In the genomic region with DNA sequence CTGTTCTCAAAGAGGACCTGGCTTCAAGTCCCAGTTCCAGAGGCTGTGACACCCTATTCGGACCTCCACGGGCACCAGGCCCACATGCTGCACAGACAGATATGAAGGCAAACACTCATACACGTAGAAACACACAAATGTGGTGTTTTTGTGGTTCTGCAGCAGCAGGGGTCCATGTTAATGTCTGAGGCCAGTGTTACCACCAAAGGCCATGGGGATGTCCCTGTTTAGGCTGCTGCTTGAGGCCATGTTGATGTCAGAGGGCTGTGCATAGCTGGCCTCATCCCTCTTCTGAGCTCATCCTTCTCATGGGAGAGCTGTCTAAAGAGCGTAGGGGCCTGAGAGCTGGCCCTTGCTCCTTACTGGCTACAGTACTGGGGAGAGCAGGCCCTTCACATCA, we compare ENCODE assay signal across 39 mouse cellular contexts. TPM values are rescaled to one million over a fixed set of nuclear protein-coding genes. Genes with fewer than 3 reads are reported as not detected.
"Had no signal": no experiment of that assay in that cellular context is flagged by ENCODE, and none has a peak within 500 bp of the region (broad histone marks: within the 10 kb centered on the region; RNA-seq: fewer than 3 reads in every experiment).

No protein-coding gene starts in this region.

- H3K4me3 ChIP-seq: embryonic facial prominence, embryonic 10.5 days; embryonic facial prominence, embryonic 12.5 days; embryonic facial prominence, embryonic 13.5 days; embryonic facial prominence, embryonic 15.5 days; erythroblast, embryonic 14.5 days; forebrain, embryonic 10.5 days; forebrain, embryonic 12.5 days; forebrain, embryonic 13.5 days; forebrain, embryonic 15.5 days; gastrocnemius, adult 2 months; heart, adult 2 months; heart, embryonic 10.5 days had no signal

- H3K4me2 ChIP-seq: embryonic facial prominence, embryonic 12.5 days; embryonic facial prominence, embryonic 13.5 days; embryonic facial prominence, embryonic 15.5 days; forebrain, embryonic 12.5 days; forebrain, embryonic 13.5 days; forebrain, embryonic 15.5 days had no signal

- H3K4me1 ChIP-seq: embryonic facial prominence, embryonic 10.5 days; embryonic facial prominence, embryonic 12.5 days; embryonic facial prominence, embryonic 13.5 days; embryonic facial prominence, embryonic 15.5 days; forebrain, embryonic 12.5 days; forebrain, embryonic 13.5 days; forebrain, embryonic 15.5 days; heart, embryonic 10.5 days had no signal

- DNase-seq: cerebellum, adult 9-10 months; cerebellum, adult 9-11 months; cerebellum, postnatal 10 days; cerebellum, postnatal 14 days; cerebellum, postnatal 25 days; cerebellum, postnatal 36 days; embryo, embryonic 11 days; forebrain, postnatal 0 days; gastrocnemius, adult 2 months; gastrocnemius, postnatal 10 days; gastrocnemius, postnatal 14 days; gastrocnemius, postnatal 25 days; heart, adult 11 months; heart, adult 18-20 months; heart, adult 2 months had no signal

- H3K9me3 ChIP-seq: embryonic facial prominence, embryonic 10.5 days; embryonic facial prominence, embryonic 12.5 days; embryonic facial prominence, embryonic 13.5 days; embryonic facial prominence, embryonic 15.5 days; forebrain, embryonic 10.5 days; forebrain, embryonic 12.5 days; forebrain, embryonic 13.5 days; forebrain, embryonic 15.5 days; heart, embryonic 10.5 days had no signal

- H3K27me3 ChIP-seq: embryonic facial prominence, embryonic 12.5 days; embryonic facial prominence, embryonic 15.5 days; forebrain, embryonic 12.5 days; forebrain, embryonic 13.5 days; forebrain, embryonic 15.5 days had no signal

- H3K36me3 ChIP-seq: embryonic facial prominence, embryonic 10.5 days; embryonic facial prominence, embryonic 12.5 days; embryonic facial prominence, embryonic 13.5 days; embryonic facial prominence, embryonic 15.5 days; forebrain, embryonic 10.5 days; forebrain, embryonic 12.5 days; forebrain, embryonic 15.5 days; heart, embryonic 10.5 days had no signal

- H3K9ac ChIP-seq: embryonic facial prominence, embryonic 12.5 days; embryonic facial prominence, embryonic 13.5 days; embryonic facial prominence, embryonic 15.5 days; forebrain, embryonic 12.5 days; forebrain, embryonic 13.5 days; forebrain, embryonic 15.5 days; forebrain, postnatal 0 days had no signal

- H3K27ac ChIP-seq: embryonic facial prominence, embryonic 10.5 days; embryonic facial prominence, embryonic 12.5 days; embryonic facial prominence, embryonic 13.5 days; embryonic facial prominence, embryonic 15.5 days; forebrain, embryonic 10.5 days; forebrain, embryonic 12.5 days; forebrain, embryonic 13.5 days; forebrain, embryonic 15.5 days; gastrocnemius, adult 2 months; heart, adult 2 months; heart, embryonic 10.5 days had no signal

RNA-seq across cellular contexts. Expression of a gene that starts 10.9 kb away (rescaled TPM):
- total RNA-seq: common myeloid progenitor, adult 5-6 weeks; forebrain, postnatal 0 days; gastrocnemius, adult 18-20 months; gastrocnemius, adult 2 months; gastrocnemius, adult 8-10 months; gastrocnemius, postnatal 10 days; gastrocnemius, postnatal 14 days; gastrocnemius, postnatal 25 days; gastrocnemius, postnatal 4 days; granulocyte monocyte progenitor cell, adult 5-6 weeks; heart, adult 18-20 months; heart, adult 2 months; heart, adult 8-10 months had no signal
- polyA plus RNA-seq: embryonic facial prominence, embryonic 10.5 days; embryonic facial prominence, embryonic 11.5 days; embryonic facial prominence, embryonic 13.5 days; embryonic facial prominence, embryonic 14.5 days; embryonic facial prominence, embryonic 15.5 days; erythroblast, embryonic 14.5 days; forebrain, embryonic 10.5 days; forebrain, embryonic 11.5 days; forebrain, embryonic 12.5 days; forebrain, embryonic 13.5 days; forebrain, embryonic 16.5 days; gonadal fat pad, adult 2 months; heart, adult 2 months; heart, embryonic 10.5 days had no signal

RNA-seq across cellular contexts. Expression of a gene that starts 51.1 kb away (rescaled TPM):
- total RNA-seq: common myeloid progenitor, adult 5-6 weeks; granulocyte monocyte progenitor cell, adult 5-6 weeks had no signal
- polyA plus RNA-seq: erythroblast, embryonic 14.5 days had no signal

RNA-seq across cellular contexts. Expression of a gene that starts 55.3 kb away (rescaled TPM):
- total RNA-seq: forebrain, postnatal 0 days; gastrocnemius, adult 18-20 months; gastrocnemius, adult 2 months; gastrocnemius, adult 8-10 months; gastrocnemius, postnatal 14 days; gastrocnemius, postnatal 25 days; gastrocnemius, postnatal 4 days had no signal
- polyA plus RNA-seq: cortical plate, adult 2 months; embryonic facial prominence, embryonic 10.5 days; embryonic facial prominence, embryonic 13.5 days; forebrain, embryonic 13.5 days; forebrain, embryonic 14.5 days; forebrain, embryonic 15.5 days; forebrain, embryonic 16.5 days; forebrain, postnatal 0 days; frontal cortex, adult 2 months had no signal
